In genomic region chr3:37557741-37558479, GRCm38 (mm10) we compare ENCODE assay signal across 10 mouse cellular contexts.
DNase-seq lines count a peak whose midpoint lies in the region; ATAC-seq and TF ChIP-seq lines count a peak whose summit lies in the region.
"Had no signal": no experiment of that assay in that cellular context is flagged by ENCODE, and none has a peak within 500 bp of the region (broad histone marks: within the 10 kb centered on the region; RNA-seq: fewer than 3 reads in every experiment).

No protein-coding gene starts in this region.

- H3K4me3 ChIP-seq in kidney, embryonic 14.5 days (ENCODE audit: low read length) = no peak overlapping the region
- H3K4me3 ChIP-seq in embryonic fibroblast, embryonic 13.5 days (ENCODE audit: insufficient read depth, low read length) = no peak overlapping the region
- no peak overlapping the region for H3K4me3 ChIP-seq in liver, postnatal 0 days (ENCODE audit: low read depth, low read length)

- no peaks in the 10 kb centered on the region for H3K36me3 ChIP-seq in kidney, embryonic 14.5 days (ENCODE audit: control insufficient read depth, insufficient read depth, low read length)
- no peaks in the 10 kb centered on the region for H3K36me3 ChIP-seq in liver, postnatal 0 days (replicated peaks; ENCODE audit: insufficient read depth, low read length)

- no peak for TF ChIP-seq POLR2A in embryonic fibroblast, embryonic 13.5 days (IDR thresholded peaks at IDR 0.05; ENCODE audit: low read depth, low read length)

- DNase-seq in kidney, adult 11 months = no peak
- DNase-seq in c-Kit-positive CD71-positive TER-119-positive erythroid progenitor cells, embryonic 14.5 days (ENCODE audit: low spot score) = peak; percentile 65
- no peak for DNase-seq in liver, postnatal 0 days
- no peak for DNase-seq in layer of hippocampus, adult 9-11 months
- DNase-seq in adipocyte (ENCODE audit: low spot score) = no peak
- DNase-seq: cerebellum, adult 8-10 months; gastrocnemius, postnatal 36 days; left cerebral cortex, postnatal 4 days had no signal

- H3K9ac ChIP-seq in kidney, embryonic 14.5 days (ENCODE audit: low read depth, low read length) = no peak overlapping the region
- H3K9ac ChIP-seq in liver, postnatal 0 days (replicated peaks) = peak overlapping the region; percentile 3

- ATAC-seq in kidney, embryonic 14.5 days (ENCODE audit: low FRiP score, low TSS enrichment) = no peak
- peak; percentile 47 for ATAC-seq in liver, postnatal 0 days

- 86% methylated on average over 4 of the region's 4 CpGs for WGBS in kidney, embryonic 14.5 days
- WGBS in liver, postnatal 0 days (ENCODE audit: insufficient replicate concordance) = 38% methylated on average over 4 of the region's 4 CpGs

- TF ChIP-seq EP300 in liver, postnatal 0 days (IDR thresholded peaks at IDR 0.05; ENCODE audit: low read depth) = peak; percentile 22; the same call in 1 of the 2 replicates

- H3K27me3 ChIP-seq in kidney, embryonic 14.5 days (ENCODE audit: control insufficient read depth, insufficient read depth, low read length) = no peaks in the 10 kb centered on the region
- H3K27me3 ChIP-seq in liver, postnatal 0 days (ENCODE audit: insufficient read depth, low read length) = no peaks in the 10 kb centered on the region

- peak overlapping the region; percentile 89; the same call in 1 of the 2 replicates for H3K27ac ChIP-seq in kidney, embryonic 14.5 days (ENCODE audit: low read depth, low read length)
- peak overlapping the region; percentile 83; the same call in 1 of the 2 replicates for H3K27ac ChIP-seq in embryonic fibroblast, embryonic 13.5 days (ENCODE audit: insufficient read depth, low read length)
- peak overlapping the region; percentile 73 for H3K27ac ChIP-seq in liver, postnatal 0 days (ENCODE audit: low read depth)

- H3K4me2 ChIP-seq in kidney, embryonic 14.5 days (replicated peaks; ENCODE audit: low read depth, low read length) = no peak overlapping the region
- H3K4me2 ChIP-seq in liver, postnatal 0 days (ENCODE audit: low read depth, low read length) = no peak overlapping the region; the same call in 1 of the 2 replicates

- no peaks in the 10 kb centered on the region for H3K9me3 ChIP-seq in kidney, embryonic 14.5 days (ENCODE audit: control insufficient read depth, low read length)
- H3K9me3 ChIP-seq in liver, postnatal 0 days (ENCODE audit: low read length) = no peaks in the 10 kb centered on the region

- peaks cover 11% of the 10 kb centered on the region for H3K4me1 ChIP-seq in kidney, embryonic 14.5 days (ENCODE audit: control insufficient read depth, insufficient read depth, low read length)
- H3K4me1 ChIP-seq in embryonic fibroblast, embryonic 13.5 days (ENCODE audit: control insufficient read depth, insufficient read depth, low read length) = peaks cover 8% of the 10 kb centered on the region; the same call in 1 of the 2 replicates
- peaks cover 45% of the 10 kb centered on the region for H3K4me1 ChIP-seq in liver, postnatal 0 days (ENCODE audit: insufficient read depth)

- no peak for TF ChIP-seq CTCF in embryonic fibroblast, embryonic 13.5 days (IDR thresholded peaks at IDR 0.05; ENCODE audit: borderline replicate concordance, insufficient read depth, low read length)
- TF ChIP-seq CTCF in liver, postnatal 0 days (IDR thresholded peaks at IDR 0.05; ENCODE audit: low read depth) = no peak
